Mouse (Mus musculus) heart, embryonic 14.5 days (tissue): ENCODE measurements at regions not wholly inside any gene's neighbourhood (a gene's known extent, or its start where the extent isn't known, plus 50 kb on each side); places are given as distances from the start of the nearest gene placed in this dataset.

Experiments used
- ATAC-seq: fragments of 200-750 bp; cut with Nextera tagmentation; 2 replicates; pipeline ENCODE4 v1.8.0; 2017; ENCODE audit warnings: low read depth, moderate TSS enrichment; ENCODE audit not compliant: insufficient number of reproducible peaks, insufficient read depth, low FRiP score
- H3K27ac ChIP-seq, 2 experiments: fragments of 200-500 bp in 1 of 2; fragments of 300-500 bp in 1 of 2; sonication (generic) in 1 of 2; replicated peaks in 1 of 2; 2 replicates each; pipeline ENCODE4 v1.5.1; 2012 to 2014; ENCODE audit warnings: low read depth in 2 of 2, low read length in 2 of 2, control low read depth in 1 of 2, mild to moderate bottlenecking in 1 of 2, mixed read lengths in 1 of 2; ENCODE audit not compliant: control insufficient read depth in 1 of 2, insufficient read depth in 1 of 2
- H3K27me3 ChIP-seq: fragments of 300-500 bp; sonication (generic); 2 replicates; pipeline ENCODE4 v1.6.1; 2014; ENCODE audit warnings: mild to moderate bottlenecking, low read length, control low read depth; ENCODE audit not compliant: control insufficient read depth, insufficient read depth
- H3K36me3 ChIP-seq: fragments of 300-500 bp; sonication (generic); 2 replicates; pipeline ENCODE4 v1.6.1; 2014; ENCODE audit warnings: mild to moderate bottlenecking, control low read depth, low read length, mixed read lengths; ENCODE audit not compliant: control insufficient read depth, insufficient read depth
- H3K4me1 ChIP-seq, 2 experiments: fragments of 200-500 bp in 1 of 2; fragments of 300-500 bp in 1 of 2; sonication (generic) in 1 of 2; 2 replicates each; pipeline ENCODE4 v1.6.1; 2012 to 2014; ENCODE audit warnings: low read length in 2 of 2, control low read depth in 1 of 2, mixed read lengths in 1 of 2; ENCODE audit not compliant: control insufficient read depth in 2 of 2, insufficient read depth in 2 of 2
- H3K4me2 ChIP-seq: fragments of 300-500 bp; sonication (generic); 2 replicates; pipeline ENCODE4 v1.6.1; 2014; ENCODE audit warnings: mild to moderate bottlenecking, low read length
- H3K4me3 ChIP-seq, 2 experiments: fragments of 200-500 bp in 1 of 2; fragments of 300-500 bp in 1 of 2; sonication (generic) in 1 of 2; 2 replicates each; pipeline ENCODE4 v1.5.1; 2012 to 2014; ENCODE audit warnings: low read length in 2 of 2, mild to moderate bottlenecking in 2 of 2, control low read depth in 1 of 2, low read depth in 1 of 2, moderate library complexity in 1 of 2; ENCODE audit not compliant: control insufficient read depth in 1 of 2, insufficient read depth in 1 of 2
- H3K9ac ChIP-seq: fragments of 300-500 bp; sonication (generic); 2 replicates; pipeline ENCODE4 v1.6.1; 2014; ENCODE audit warnings: mild to moderate bottlenecking, low read length
- H3K9me3 ChIP-seq: fragments of 300-500 bp; sonication (generic); 2 replicates; pipeline ENCODE4 v1.6.1; 2016; ENCODE audit warnings: low read length, control low read depth; ENCODE audit not compliant: control insufficient read depth
- WGBS: fragments of 180-500 bp; shearing (Covaris S2); extraction: QIAGEN DNeasy Blood & Tissue Kit; methylation state at CpG from one replicate; pipeline ENCODE4 v1.1.7; 2014; 5-methylcytosine and 5-hydroxymethylcytosine counted together

DNA sequence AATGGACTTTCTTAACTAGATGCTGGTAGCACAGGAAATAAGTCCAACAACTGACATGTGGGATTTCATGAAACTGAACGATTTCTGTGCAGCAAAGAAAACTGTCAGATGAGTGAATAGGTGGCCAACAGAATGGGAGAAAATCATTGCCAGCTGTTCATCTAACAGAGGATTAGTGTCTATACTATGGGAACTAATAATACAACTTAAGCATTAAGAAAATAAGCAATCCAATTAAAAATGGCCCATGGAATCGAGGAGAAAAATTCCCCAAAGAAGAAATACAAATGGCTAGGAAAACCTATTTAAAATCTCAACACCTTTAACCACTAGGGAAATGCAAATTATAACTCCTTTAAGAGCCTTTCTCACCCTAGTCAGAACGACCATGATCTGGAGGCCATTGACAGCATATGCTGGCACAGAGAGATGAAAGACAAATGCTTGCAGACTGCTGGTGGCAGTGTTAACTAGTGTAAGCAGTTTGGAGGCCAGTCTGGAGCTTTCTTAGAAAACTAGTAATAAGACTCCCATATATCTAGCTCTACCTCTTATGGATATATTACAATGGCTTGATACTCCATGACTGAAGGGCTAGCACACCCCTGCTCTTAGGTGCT lies 521.6 kb downstream of the Tmem182 start:
- ATAC-seq, result no peak
- Histone ChIP-seq H3K36me3 (no peaks in the 10 kb centered on the region), H3K4me1 (no peaks in the 10 kb centered on the region), H3K9me3 (no peaks in the 10 kb centered on the region), H3K27me3 (no peaks in the 10 kb centered on the region), H3K4me2 (no peak overlapping the region), H3K4me3 (no peak overlapping the region), H3K9ac (no peak overlapping the region), H3K27ac (no peak overlapping the region)
- WGBS, result 48% methylated on average over 3 of the region's 3 CpGs

DNA sequence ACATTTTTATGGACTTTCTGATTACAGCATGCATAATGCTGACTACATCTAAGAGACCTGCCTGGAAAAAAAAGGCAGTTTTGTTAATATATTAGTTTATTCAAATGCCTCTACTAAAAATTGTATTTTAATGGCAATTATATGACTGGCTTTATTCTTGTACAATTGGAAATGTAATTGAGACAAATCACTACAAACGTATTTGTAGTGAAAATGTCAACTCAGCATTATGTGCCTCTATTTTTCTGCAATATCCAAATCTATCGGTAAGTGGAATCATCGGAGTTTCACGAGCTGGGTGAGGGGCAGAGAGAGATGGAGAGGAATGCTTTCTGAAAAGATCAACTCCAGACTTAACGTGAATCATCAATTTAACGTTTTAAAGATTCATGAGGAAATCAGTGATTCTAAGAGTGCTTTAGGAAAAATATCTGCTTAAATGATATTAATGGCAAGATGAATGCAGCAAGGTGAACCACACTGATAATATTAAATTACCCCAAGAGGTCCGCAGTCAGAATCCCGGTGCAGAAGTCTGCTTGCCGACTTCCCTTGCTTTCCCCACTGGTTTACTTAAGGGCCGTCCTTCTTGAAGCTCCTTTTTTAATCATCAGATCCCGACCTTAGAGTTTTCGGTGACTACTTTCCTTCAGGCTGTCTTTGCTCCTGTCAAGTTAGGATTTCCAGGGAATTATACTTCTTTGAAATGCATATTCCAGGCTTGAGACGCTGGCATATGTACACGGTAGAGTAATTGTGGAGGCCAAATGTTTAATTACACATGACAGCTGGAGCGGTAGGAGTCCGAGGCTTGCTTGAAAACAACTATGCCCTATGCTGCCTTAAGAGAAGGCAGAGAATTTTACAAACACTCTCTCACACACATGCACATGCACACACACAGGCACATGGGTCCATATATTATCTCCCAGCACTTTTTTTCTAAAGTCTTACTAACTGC lies 544.7 kb downstream of the Tmem182 start:
- H3K9ac ChIP-seq, result no peak overlapping the region
- no peak overlapping the region for H3K4me2 ChIP-seq
- no peaks in the 10 kb centered on the region for H3K9me3 ChIP-seq
- ATAC-seq, result no peak
- no peaks in the 10 kb centered on the region for H3K27me3 ChIP-seq
- no peak overlapping the region for H3K4me3 ChIP-seq
- H3K36me3 ChIP-seq, result no peaks in the 10 kb centered on the region
- no peaks in the 10 kb centered on the region for H3K4me1 ChIP-seq
- no peak overlapping the region for H3K27ac ChIP-seq
- WGBS, result 77% methylated on average over 16 of the region's 16 CpGs

DNA sequence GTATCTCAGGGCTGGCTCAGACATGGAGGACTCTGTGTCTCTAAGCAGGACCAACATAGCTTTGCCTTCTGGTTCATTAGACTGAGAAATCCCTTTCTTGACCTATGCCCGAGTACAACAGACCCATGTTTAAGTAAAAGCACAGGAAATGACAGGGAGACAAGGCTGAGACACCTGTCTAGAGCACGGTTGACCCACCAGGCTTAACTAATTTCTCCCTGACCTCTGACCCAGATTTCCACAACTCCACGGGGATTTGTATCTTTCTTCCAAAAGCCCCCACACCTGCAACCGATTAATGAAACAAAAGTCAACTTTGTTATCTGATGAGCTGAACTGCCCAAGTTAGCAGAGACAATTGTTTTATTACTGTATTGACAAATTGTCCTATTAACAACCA lies 553.7 kb downstream of the Tmem182 start:
- Histone ChIP-seq H3K4me2 (no peak overlapping the region), H3K9me3 (no peaks in the 10 kb centered on the region), H3K36me3 (no peaks in the 10 kb centered on the region), H3K27me3 (no peaks in the 10 kb centered on the region), H3K9ac (no peak overlapping the region), H3K4me3 (no peak overlapping the region), H3K4me1 (no peaks in the 10 kb centered on the region), H3K27ac (no peak overlapping the region)
- 51% methylated on average over 4 of the region's 4 CpGs for WGBS
- no peak for ATAC-seq

DNA sequence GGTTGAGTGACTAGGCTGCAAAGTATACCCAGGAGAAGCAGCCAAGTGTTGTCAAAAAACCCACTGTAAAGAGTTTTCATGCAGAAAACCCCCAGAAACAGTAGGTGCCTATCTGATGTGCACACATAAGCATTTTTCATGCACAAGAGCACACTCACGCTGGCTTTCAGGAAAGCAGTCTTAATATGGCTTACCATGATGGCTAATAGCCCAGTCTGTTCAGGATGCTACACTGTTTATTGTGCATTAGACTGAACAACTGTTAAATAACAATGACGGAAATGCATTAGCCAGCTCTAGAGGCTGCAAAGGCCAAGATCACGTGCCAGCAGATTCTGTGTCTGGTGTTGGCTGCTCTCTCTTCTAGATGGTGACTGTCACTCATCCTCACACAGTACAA lies 556.1 kb downstream of the Tmem182 start:
- Histone ChIP-seq H3K27ac (no peak overlapping the region), H3K36me3 (no peaks in the 10 kb centered on the region), H3K9me3 (no peaks in the 10 kb centered on the region), H3K4me3 (no peak overlapping the region), H3K4me2 (no peak overlapping the region), H3K27me3 (no peaks in the 10 kb centered on the region), H3K4me1 (no peaks in the 10 kb centered on the region), H3K9ac (no peak overlapping the region)
- WGBS, result 73% methylated on average over 3 of the region's 3 CpGs
- no peak for ATAC-seq

DNA sequence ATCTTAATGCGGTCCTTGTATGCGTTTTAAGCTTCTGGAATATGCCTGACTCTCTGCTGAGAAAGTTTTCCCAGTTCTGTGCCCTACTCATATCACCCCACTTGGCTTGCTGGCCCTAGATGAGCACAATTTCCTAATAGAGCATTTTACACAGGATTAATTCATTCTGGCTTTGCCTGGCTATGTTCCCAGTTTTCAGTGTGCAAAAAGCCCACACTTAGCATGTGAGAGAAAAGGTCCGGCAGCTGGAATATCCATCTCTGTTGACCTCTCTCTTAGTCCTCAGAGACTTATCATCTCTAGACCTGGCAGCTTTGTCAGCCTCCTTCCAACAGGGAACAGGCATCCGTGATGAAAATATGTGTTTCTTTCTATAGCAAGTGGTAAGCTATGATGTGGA lies 574.6 kb downstream of the Tmem182 start:
- ATAC-seq, result no peak
- Histone ChIP-seq H3K4me1 (peaks cover 4 to 15% of the 10 kb centered on the region in 2 experiments), H3K36me3 (no peaks in the 10 kb centered on the region), H3K9ac (no peak overlapping the region), H3K27ac (no peak overlapping the region), H3K9me3 (no peaks in the 10 kb centered on the region), H3K4me3 (no peak overlapping the region), H3K27me3 (no peaks in the 10 kb centered on the region), H3K4me2 (no peak overlapping the region)
- 51% methylated on average over 4 of the region's 4 CpGs for WGBS

DNA sequence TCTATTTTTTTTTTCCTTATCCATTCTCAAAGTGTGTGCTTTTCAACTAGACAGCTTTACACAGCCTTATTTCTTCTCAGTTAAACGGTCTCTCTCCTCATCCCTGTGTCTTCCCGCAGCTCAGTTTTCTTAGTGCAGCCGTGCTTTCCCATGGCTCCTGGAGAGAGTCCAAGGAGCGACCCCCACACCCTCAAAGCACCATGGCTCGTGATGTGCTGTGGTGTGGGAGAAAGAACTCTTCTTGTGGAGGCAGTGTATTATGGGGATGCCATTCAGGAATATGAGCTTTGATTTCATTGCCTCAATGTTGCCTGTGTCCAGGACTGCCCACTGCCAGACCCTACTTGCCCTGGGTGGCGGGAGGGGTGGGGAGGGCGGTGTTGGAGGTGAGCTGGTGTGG lies 576.1 kb downstream of the Tmem182 start:
- no peaks in the 10 kb centered on the region for H3K36me3 ChIP-seq
- H3K27ac ChIP-seq, result no peak overlapping the region
- WGBS, result 77% methylated on average over 7 of the region's 7 CpGs
- H3K27me3 ChIP-seq, result no peaks in the 10 kb centered on the region
- H3K4me2 ChIP-seq, result no peak overlapping the region
- no peaks in the 10 kb centered on the region for H3K9me3 ChIP-seq
- no peak overlapping the region for H3K4me3 ChIP-seq
- no peak for ATAC-seq
- H3K4me1 ChIP-seq, result peaks cover 4 to 15% of the 10 kb centered on the region in 2 experiments
- no peak overlapping the region for H3K9ac ChIP-seq

DNA sequence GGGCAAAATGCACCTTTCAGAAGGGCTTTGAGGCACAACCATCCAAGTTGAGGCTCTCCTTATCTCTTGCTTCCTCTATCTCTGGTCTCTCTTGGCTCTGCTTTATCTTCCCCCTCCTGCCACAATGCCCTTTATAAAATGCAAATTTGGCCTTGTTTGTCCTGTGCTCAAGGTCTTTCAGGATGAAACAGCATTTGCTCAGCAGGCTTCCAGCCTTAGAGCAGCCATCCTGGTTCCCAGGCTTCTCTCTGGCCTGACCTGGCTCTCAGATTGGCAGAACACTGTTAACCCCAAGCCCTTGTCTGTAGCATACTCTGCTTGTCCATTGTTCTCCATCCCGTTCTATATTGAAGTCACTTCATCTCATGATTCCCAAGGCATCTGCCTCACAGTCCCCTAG lies 579.3 kb downstream of the Tmem182 start:
- no peak overlapping the region for H3K4me2 ChIP-seq
- peaks cover 10 to 21% of the 10 kb centered on the region in 2 experiments for H3K4me1 ChIP-seq
- no peaks in the 10 kb centered on the region for H3K9me3 ChIP-seq
- H3K27ac ChIP-seq, result no peak overlapping the region
- WGBS, result 52% methylated on average over 1 of the region's 1 CpGs
- H3K36me3 ChIP-seq, result no peaks in the 10 kb centered on the region
- no peak for ATAC-seq
- no peak overlapping the region for H3K4me3 ChIP-seq
- H3K9ac ChIP-seq, result no peak overlapping the region
- no peaks in the 10 kb centered on the region for H3K27me3 ChIP-seq
